Mouse (Mus musculus) cortical plate, adult 2 months (tissue): ENCODE measurements around the gene Rassf7.

Experiments
- CTCF ChIP-seq: fragments of 200-500 bp; IDR thresholded peaks from 2 replicates; pipeline ENCODE4 v1.5.1; 2011; ENCODE audit warnings: mild to moderate bottlenecking, control low read depth, low read length; ENCODE audit not compliant: insufficient read depth; ENCODE audit errors: extremely low read depth
- POLR2A ChIP-seq: fragments of 200-500 bp; IDR thresholded peaks from 2 replicates; pipeline ENCODE4 v1.6.1; 2011; ENCODE audit warnings: mild to moderate bottlenecking, low read length, control low read depth; ENCODE audit not compliant: insufficient read depth; ENCODE audit errors: extremely low read depth

GRCm38 (mm10) chr7:141218141-141218540, 2.5 kb downstream of the Rassf7 start:
- no peak for TF ChIP-seq CTCF
- no peak for TF ChIP-seq POLR2A
